Mouse (Mus musculus) erythroid progenitor cell, adult 5-6 weeks (primary cell): ENCODE measurements around the gene 9930022D16Rik. TPM values are rescaled to one million over a fixed set of nuclear protein-coding genes. Genes with fewer than 3 reads are reported as not detected.
A peak's percentile ranks its signal among the peaks of the same experiment; 100 is the strongest.

Source experiments
- ATAC-seq: replicated peaks from 2 replicates; pipeline ENCODE4 v1.8.0; 2016; ENCODE audit warnings: moderate number of reproducible peaks, mild to moderate bottlenecking, moderate TSS enrichment, inconsistent platforms; ENCODE audit not compliant: poor library complexity, low FRiP score, severe bottlenecking
- total RNA-seq, 2 experiments: library from RNA; stranded (forward) in 1 of 2; stranded (reverse) in 1 of 2; fragments of 150-400 nt in 1 of 2; fragments of 186-747, 209-891 nt in 1 of 2; gene quantifications; 2 replicates each; pipeline versions ENCODE4 v1.2.3 to v1.2.4; 2015 to 2017; ENCODE audit warnings: low replicate concordance in 2 of 2

Gene 9930022D16Rik
- total RNA-seq (2015; ENCODE audit: low replicate concordance) (not detected in 2 replicates), total RNA-seq (2017; ENCODE audit: low replicate concordance) (not detected in 2 replicates)

DNA sequence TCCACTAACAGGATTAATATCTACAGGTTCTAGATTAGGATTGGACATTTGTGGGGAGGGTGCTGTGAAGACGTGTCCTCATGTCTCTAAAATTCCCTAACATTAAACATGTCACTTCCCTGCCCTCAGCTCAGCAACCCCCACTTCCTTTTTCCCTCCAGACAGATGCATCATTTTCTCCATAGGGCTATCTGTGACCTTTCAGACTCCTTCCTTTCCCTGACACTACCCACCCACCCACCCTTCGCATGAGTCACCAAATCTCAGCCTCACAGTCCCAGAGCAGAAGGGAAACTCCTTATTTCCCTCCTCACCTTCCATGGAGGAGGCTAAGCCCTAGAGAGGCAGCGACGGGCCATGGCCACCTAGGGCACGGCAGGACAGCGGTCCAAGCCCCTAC is at the start of gene 9930022D16Rik:
Gene 9930022D16Rik, plus strand, starts transcription at position 301 of the 400 bp plus-strand sequence.
- ATAC-seq = no peak

DNA sequence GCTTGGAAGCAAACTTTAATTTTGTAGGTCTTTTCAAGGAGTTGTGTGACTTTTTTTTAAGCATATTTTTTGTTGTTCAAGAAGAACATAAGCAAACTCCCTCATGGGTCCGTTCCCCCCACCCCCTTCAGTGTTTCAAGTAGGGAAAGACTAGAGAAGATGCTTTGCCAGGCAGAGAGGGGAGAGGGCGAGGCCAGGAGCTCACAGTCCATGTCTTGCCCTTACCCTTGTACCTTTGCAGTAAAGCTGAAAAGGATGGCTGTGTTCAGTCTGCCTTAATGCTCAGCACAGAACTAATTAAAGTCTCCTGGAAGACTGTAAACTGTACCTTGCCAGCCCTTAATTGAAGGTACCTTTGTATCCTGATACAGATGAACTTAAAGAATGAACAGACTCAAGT is 49.4 kb upstream of the 9930022D16Rik start:
- ATAC-seq = no peak

DNA sequence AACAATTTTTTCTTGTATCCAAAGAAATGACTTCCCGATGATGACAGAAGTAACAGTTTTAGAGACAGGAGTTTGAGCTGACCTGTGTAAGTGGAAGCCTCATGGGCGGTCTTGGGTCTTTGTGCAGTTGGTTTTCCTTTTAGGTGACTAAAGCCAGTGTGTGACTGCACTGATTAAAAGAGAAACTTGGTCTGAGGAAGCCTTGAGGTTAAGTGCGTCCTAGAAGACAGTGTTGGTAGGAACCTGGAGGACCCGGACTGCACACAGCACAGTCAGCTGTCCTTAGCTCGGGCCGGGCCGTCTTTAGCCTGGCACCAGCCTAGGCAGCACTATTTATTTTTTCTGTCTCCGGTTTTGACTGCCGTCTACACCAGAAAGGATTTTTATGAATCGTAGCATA is 48.8 kb upstream of the 9930022D16Rik start:
- ATAC-seq = no peak

GRCm38 (mm10) chr11:109365818-109366217 is 47.9 kb upstream of the 9930022D16Rik start:
- no peak for ATAC-seq

- no peak for ATAC-seq
Measured at GRCm38 (mm10) chr11:109366802-109367579, 46.7 kb upstream of the 9930022D16Rik start.

- ATAC-seq = no peak
Measured at GRCm38 (mm10) chr11:109369026-109369637, 44.6 kb upstream of the 9930022D16Rik start.

GRCm38 (mm10) chr11:109375412-109375811 is 38.3 kb upstream of the 9930022D16Rik start:
- no peak for ATAC-seq

DNA sequence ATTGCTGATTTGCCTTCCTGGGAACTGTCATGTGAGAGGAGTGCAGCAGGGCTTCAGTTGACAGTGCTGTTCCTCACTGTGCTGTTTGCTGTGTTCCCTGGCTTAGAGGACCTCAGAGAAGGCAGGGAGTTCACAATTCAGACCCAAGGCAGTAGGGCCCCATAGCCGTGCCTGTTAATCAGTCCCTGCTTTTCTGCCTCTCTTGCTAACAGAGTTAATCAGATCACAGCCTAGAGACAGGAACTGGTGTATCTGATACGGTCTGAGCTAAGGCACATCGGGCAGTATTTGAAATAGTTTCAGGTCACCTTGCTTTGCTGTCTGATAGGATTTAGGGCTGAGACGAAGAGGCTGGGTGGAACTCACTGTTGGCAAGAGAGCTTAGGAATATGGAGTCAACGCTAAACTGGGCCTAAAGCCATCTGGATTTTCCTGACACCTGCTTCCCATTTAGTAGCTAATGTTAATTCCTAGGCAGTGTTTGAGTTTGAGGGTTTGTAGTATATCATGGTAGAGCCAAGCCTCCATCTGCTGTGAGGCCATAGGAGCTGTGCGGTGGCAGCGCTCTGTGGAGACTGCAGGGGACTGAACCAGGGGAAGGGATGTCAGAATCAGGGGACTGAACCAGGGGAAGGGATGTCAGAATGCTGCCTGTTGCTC is 37.1 kb upstream of the 9930022D16Rik start:
- ATAC-seq = peak; percentile 36; the same call in 1 of the 2 replicates

DNA sequence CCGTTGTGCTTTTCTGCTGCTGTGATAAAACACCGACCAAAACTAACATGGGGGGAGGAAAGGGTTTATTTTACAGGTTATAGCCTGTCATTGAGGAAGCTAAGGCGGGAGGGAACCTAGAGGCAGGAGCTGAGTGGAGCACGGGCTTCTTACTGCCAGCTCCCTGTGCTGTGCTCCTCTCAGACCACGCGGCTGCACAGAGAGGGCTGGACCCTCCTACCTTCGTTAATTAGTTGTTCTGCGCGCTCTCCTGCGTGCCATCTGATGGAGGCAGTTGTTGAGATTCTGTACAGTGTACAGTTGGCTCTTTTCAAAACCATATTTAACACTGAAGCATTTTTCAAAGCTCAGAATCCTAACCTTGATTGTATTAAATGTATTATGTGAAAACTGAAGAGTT is 36.2 kb upstream of the 9930022D16Rik start:
- no peak for ATAC-seq

GRCm38 (mm10) chr11:109378051-109378450 is 35.7 kb upstream of the 9930022D16Rik start:
- ATAC-seq = no peak

GRCm38 (mm10) chr11:109380662-109381061 is 33.1 kb upstream of the 9930022D16Rik start:
- no peak for ATAC-seq

GRCm38 (mm10) chr11:109385296-109385695 is 28.4 kb upstream of the 9930022D16Rik start:
- no peak for ATAC-seq

- no peak for ATAC-seq
Measured at GRCm38 (mm10) chr11:109389046-109389445, 24.7 kb upstream of the 9930022D16Rik start.

DNA sequence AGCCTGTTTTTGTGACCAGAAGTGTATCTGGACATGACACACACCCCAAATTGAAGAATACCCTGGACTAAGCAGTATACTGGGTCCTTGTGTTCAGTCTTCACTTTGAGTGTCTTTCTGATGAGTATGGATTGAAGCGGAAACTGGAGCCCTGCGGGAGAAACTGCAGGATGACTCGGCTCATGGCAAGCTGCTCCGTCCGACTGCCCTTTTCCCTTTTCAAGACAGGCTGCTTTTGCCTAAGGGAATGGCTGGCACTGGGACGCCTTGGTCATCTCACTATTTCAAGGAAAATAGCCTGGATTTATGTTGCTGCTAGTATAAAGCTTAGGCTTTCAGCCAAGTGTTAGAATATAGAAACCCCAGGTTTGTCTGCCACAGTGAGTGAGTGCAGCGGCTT is 22.5 kb upstream of the 9930022D16Rik start:
- no peak for ATAC-seq

DNA sequence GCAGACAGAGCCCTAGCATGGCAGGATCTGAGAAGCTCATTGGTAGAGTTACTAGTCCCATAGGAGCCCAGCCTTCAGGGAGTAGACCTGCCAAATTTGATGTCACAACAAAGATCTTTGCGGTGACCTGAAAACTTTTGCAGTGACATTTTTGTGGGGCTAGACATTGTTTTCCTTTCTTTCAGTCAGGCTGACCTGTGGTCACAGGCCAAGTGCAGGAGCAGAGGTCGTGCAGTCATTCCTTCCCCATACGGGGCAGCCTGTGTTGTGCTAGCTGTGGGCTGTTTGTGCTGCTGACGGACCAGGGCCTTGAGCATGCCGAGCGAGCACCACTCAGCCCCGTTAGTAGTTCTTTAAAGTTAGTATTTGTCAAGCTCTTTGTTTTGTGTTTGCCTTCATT is 22.0 kb upstream of the 9930022D16Rik start:
- ATAC-seq = no peak

DNA sequence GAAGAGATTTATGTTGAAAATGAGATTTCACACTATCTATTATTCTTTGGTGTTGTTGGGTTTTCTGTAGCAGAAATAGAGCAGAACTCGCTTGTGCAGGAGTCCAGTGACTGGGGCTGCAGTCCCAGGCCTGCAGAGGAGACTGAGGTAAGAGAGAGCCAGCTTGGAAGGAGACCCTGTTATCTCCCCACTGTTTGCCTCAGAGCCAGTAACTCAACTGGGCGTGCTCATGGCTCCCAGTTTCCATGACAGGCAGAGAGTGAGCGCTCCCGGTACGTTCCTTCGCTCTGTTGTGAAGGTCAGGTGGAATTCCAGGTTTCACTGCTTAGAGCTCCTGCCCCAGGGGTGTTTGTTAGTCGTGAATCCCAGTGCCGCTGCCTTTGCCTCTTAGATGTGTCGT is 21.1 kb upstream of the 9930022D16Rik start:
- ATAC-seq = no peak

DNA sequence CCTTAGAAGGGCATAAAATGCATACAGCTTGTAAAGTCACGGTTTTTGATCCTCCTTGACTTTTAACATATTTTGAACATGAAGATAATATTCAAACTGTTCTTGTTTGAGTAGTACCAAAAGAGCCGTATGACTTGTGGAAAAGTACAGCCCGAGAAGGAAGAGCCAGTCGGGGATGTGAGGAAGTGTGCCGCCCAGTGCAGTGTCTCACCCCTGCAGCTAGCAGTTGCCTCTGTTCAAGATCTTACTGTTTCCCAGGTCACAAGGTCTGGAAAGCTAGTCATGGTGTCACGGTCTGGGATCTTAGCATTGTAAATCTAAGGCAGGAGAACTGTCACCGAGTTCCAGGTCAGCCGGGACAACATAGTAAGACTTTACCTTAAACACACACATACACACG is 19.0 kb upstream of the 9930022D16Rik start:
- ATAC-seq = no peak

DNA sequence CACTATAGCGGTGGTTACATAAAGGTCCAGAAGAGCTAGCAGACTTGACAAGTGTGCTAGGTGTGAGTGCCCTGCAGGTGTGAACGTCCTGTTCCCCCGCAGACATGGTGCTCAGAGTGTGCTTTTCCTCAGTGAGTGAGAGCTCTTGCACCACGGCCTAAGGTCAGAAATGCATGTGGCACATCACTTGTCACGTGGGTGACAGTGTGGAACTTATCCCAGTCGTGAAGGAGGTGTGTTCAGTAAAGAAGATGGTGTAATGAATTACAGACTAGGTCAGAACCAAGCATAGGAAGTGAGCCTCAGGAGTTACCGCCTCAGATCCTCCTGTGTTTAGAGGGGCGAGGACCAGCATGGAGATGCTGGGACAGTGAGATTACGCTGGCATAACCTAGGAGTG is 18.4 kb upstream of the 9930022D16Rik start:
- ATAC-seq = no peak

DNA sequence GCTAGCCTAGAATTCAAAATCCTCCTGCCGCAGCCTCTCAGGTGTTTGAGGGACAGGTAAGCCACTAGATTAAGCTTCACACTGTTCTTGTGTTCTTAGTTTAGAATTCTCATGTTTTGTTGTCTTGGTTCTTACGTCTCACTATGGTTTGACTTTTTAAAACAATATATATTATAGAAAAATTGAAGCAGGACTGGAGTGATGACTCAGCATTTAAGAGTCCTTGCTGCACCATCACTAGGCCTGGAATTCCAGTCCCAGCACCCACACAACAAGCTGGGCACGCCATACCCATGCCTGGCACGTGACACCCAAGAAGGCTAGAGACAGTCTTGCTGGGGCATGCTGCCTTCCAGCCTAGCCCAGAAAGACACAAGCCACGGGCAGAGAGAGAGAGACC is 7.3 kb upstream of the 9930022D16Rik start:
- no peak for ATAC-seq

DNA sequence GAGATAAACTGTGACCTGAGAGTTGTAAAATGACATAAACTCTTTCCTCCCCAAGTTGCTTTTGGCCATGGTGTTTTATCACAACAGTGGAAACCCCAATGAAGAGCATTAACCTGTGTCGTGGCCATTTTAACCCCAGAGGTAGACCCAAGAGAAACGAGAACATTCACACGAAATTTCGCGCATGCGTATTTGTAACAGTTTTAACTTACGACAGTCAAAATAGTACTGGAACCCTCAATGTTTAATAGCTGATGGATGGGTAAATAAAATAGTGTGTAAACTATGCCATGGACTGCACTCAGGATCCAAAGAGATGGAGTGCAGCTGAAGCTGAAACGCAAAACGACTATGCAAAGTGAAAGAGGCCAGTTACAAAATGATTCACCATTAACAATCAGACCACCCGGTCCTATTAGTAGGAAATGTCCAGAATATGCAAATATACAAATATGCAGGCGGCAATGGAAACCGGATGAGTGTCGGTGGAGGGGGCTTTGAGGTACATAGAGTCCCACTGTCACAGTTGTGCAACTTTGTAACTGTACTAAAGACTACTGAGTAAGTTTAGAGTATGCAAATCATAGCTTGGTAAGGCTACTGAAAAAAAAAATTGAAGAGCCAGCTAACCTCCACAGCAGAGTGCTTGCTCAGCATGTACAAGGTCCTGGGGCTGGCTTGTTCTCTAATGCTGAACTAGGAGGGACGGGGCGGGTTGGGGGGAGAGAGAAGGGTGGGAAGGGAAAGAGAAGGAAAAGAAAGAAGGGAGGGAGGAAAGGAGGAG is 3.3 kb upstream of the 9930022D16Rik start:
- ATAC-seq = no peak
